Mouse (Mus musculus) retina, adult 2 months (tissue): ENCODE measurements around the gene Snx1.
A peak's percentile ranks its signal among the peaks of the same experiment; 100 is the strongest.

Experiments
- DNase-seq: peaks from one replicate; pipeline ENCODE4 v3.0.0-alpha.2; 2012; ENCODE audit warnings: low read depth, low spot score

Gene Snx1

GRCm38 (mm10) chr9:66126456-66127192 is at the start of gene Snx1, which contains the start of gene Ciao2a:
Gene Snx1, minus strand, starts transcription at chr9:66126587.
Gene Ciao2a, plus strand, starts transcription at chr9:66126611.
- DNase-seq, result peak; percentile 91

- no peak for DNase-seq
These were observed 48.6 kb upstream of the Snx1 start for GRCm38 (mm10) chr9:66174985-66175384.

GRCm38 (mm10) chr9:66173316-66173855 is 47.0 kb upstream of the Snx1 start:
- no peak for DNase-seq

GRCm38 (mm10) chr9:66171275-66171921 is 45.0 kb upstream of the Snx1 start:
- DNase-seq, result no peak

GRCm38 (mm10) chr9:66170506-66170905 is 44.1 kb upstream of the Snx1 start:
- no peak for DNase-seq

- no peak for DNase-seq
These were observed 41.8 kb upstream of the Snx1 start for GRCm38 (mm10) chr9:66168233-66168632.

GRCm38 (mm10) chr9:66167222-66167621 is 40.8 kb upstream of the Snx1 start:
- no peak for DNase-seq

- no peak for DNase-seq
These were observed 36.6 kb upstream of the Snx1 start for GRCm38 (mm10) chr9:66162995-66163394.

GRCm38 (mm10) chr9:66160155-66160554 is 33.8 kb upstream of the Snx1 start:
- DNase-seq, result no peak

GRCm38 (mm10) chr9:66158885-66159430 is 32.6 kb upstream of the Snx1 start:
- no peak for DNase-seq

GRCm38 (mm10) chr9:66157958-66158830 is 31.8 kb upstream of the Snx1 start, which contains the start of gene Dapk2:
Gene Dapk2, plus strand, starts transcription at chr9:66158223.
- no peak for DNase-seq

- no peak for DNase-seq
These were observed 29.1 kb upstream of the Snx1 start for GRCm38 (mm10) chr9:66155534-66155933.

- DNase-seq, result no peak
These were observed 27.6 kb upstream of the Snx1 start for GRCm38 (mm10) chr9:66154013-66154412.

GRCm38 (mm10) chr9:66153594-66153993 is 27.2 kb upstream of the Snx1 start:
- DNase-seq, result no peak

- DNase-seq, result no peak
These were observed 25.6 kb upstream of the Snx1 start for GRCm38 (mm10) chr9:66152011-66152410.

- DNase-seq, result no peak
These were observed 19.8 kb upstream of the Snx1 start for GRCm38 (mm10) chr9:66146141-66146540.

- DNase-seq, result peak; percentile 53
These were observed 17.9 kb upstream of the Snx1 start for GRCm38 (mm10) chr9:66144248-66144647.

GRCm38 (mm10) chr9:66142265-66142664 is 15.9 kb upstream of the Snx1 start:
- no peak for DNase-seq

- no peak for DNase-seq
These were observed 11.8 kb upstream of the Snx1 start for GRCm38 (mm10) chr9:66138193-66138592.

GRCm38 (mm10) chr9:66135967-66136366 is 9.6 kb upstream of the Snx1 start:
- DNase-seq, result no peak

GRCm38 (mm10) chr9:66131466-66131865 is 5.1 kb upstream of the Snx1 start:
- no peak for DNase-seq

GRCm38 (mm10) chr9:66127884-66128283 is 1.5 kb upstream of the Snx1 start:
- no peak for DNase-seq
